Mouse (Mus musculus) bone marrow macrophage, adult 2 months (primary cell): ENCODE measurements around the gene Npsr1.

Source experiments
- CTCF ChIP-seq: IDR thresholded peaks from 2 replicates; pipeline ENCODE4 v1.5.1; 2012; ENCODE audit warnings: low read depth, mild to moderate bottlenecking, low read length, moderate library complexity
- POLR2A ChIP-seq: IDR thresholded peaks from 2 replicates; pipeline ENCODE4 v1.6.1; 2012; ENCODE audit warnings: mild to moderate bottlenecking, low read depth, low read length, borderline replicate concordance

DNA sequence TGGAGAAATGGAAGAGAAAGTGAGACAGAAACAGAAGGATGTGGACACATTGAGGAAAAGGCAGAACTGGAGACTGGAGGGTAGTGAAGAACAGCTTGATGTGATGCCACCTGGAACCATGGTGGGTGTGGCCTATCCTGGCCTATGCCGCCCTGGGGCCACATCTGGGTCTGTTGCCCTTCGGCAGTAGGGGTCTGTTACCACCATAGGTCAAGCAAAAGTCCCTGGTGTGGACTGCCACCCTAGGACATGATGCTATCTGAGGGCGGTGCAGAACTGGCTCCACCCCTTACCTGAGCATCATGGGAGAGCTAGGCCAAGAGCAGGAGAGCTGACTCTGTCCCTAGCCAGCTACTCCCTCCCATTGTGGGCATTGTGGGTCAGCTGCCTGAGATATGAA lies 253.6 kb downstream of the Npsr1 start:
- TF ChIP-seq POLR2A (no peak), CTCF (no peak)
